Mouse (Mus musculus): ENCODE data around the gene Fra10ac1. TPM values are rescaled to one million over a fixed set of nuclear protein-coding genes. Genes with fewer than 3 reads are reported as not detected.

Fra10ac1 gene
- 10 to 100 TPM; 10.1 to 10.7 TPM for total RNA-seq (2021)
- long read RNA-seq, experiment 1, transcript Fra10ac1-201 (14 exons, 1,402 nt), result major isoform, 11 of 18 reads
- long read RNA-seq, experiment 1, partial matches to known transcripts, result 2 of 18 reads
- long read RNA-seq, experiment 1, other reads (novel, unspliced or antisense), result 5 of 18 reads
- long read RNA-seq, experiment 2, transcript Fra10ac1-201 (14 exons, 1,402 nt), result major isoform, 12 of 25 reads
- long read RNA-seq, experiment 2, partial matches to known transcripts, result 6 of 25 reads
- long read RNA-seq, experiment 2, other reads (novel, unspliced or antisense), result 7 of 25 reads

GRCm38 (mm10) chr19:38223905-38224684 is at the start of gene Fra10ac1:
Gene Fra10ac1, minus strand, starts transcription at chr19:38224156.
- peak; percentile 92 for DNase-seq

- DNase-seq, result no peak
Observed at GRCm38 (mm10) chr19:38271071-38271470, 47.1 kb upstream of the Fra10ac1 start.

GRCm38 (mm10) chr19:38267469-38267868 is 43.5 kb upstream of the Fra10ac1 start:
- DNase-seq, result no peak

GRCm38 (mm10) chr19:38265767-38266166 is 41.8 kb upstream of the Fra10ac1 start:
- no peak for DNase-seq

GRCm38 (mm10) chr19:38264505-38265500 is 40.8 kb upstream of the Fra10ac1 start, which contains the start of gene Lgi1:
Gene Lgi1, plus strand, starts transcription at chr19:38264536.
- no peak for DNase-seq

GRCm38 (mm10) chr19:38263829-38264504 is 40.0 kb upstream of the Fra10ac1 start:
- peak; percentile 19 for DNase-seq

- DNase-seq, result peak; percentile 10
Observed at GRCm38 (mm10) chr19:38261351-38261750, 37.4 kb upstream of the Fra10ac1 start.

GRCm38 (mm10) chr19:38260346-38260745 is 36.4 kb upstream of the Fra10ac1 start:
- DNase-seq, result no peak

GRCm38 (mm10) chr19:38259436-38259835 is 35.5 kb upstream of the Fra10ac1 start:
- DNase-seq, result no peak

GRCm38 (mm10) chr19:38258651-38259065 is 34.7 kb upstream of the Fra10ac1 start:
- DNase-seq, result peak; percentile 6

- peak; percentile 9 for DNase-seq
Observed at GRCm38 (mm10) chr19:38253796-38254195, 29.8 kb upstream of the Fra10ac1 start.

GRCm38 (mm10) chr19:38249627-38250026 is 25.7 kb upstream of the Fra10ac1 start:
- no peak for DNase-seq

- no peak for DNase-seq
Observed at GRCm38 (mm10) chr19:38246177-38246622, 22.2 kb upstream of the Fra10ac1 start.

GRCm38 (mm10) chr19:38245361-38246176 is 21.6 kb upstream of the Fra10ac1 start:
- DNase-seq, result no peak

GRCm38 (mm10) chr19:38244748-38245147 is 20.8 kb upstream of the Fra10ac1 start:
- no peak for DNase-seq

- no peak for DNase-seq
Observed at GRCm38 (mm10) chr19:38242314-38242852, 18.4 kb upstream of the Fra10ac1 start.

- DNase-seq, result no peak
Observed at GRCm38 (mm10) chr19:38238213-38238951, 14.4 kb upstream of the Fra10ac1 start.

- no peak for DNase-seq
Observed at GRCm38 (mm10) chr19:38237834-38238212, 13.9 kb upstream of the Fra10ac1 start.

- no peak for DNase-seq
Observed at GRCm38 (mm10) chr19:38236526-38236925, 12.6 kb upstream of the Fra10ac1 start.

GRCm38 (mm10) chr19:38232516-38232915 is 8.6 kb upstream of the Fra10ac1 start:
- DNase-seq, result no peak
